Mouse (Mus musculus) hindbrain, embryonic 13.5 days (tissue): Measurements from ENCODE around the gene Rasd1. TPM values are rescaled to one million over a fixed set of nuclear protein-coding genes. Genes with fewer than 3 reads are reported as not detected.

ENCODE experiments used
- ATAC-seq: fragments of 200-750 bp; cut with Nextera tagmentation; 2 replicates; pipeline ENCODE4 v1.8.0; 2017; ENCODE audit warnings: moderate TSS enrichment; ENCODE audit not compliant: low FRiP score
- H3K27ac ChIP-seq: fragments of 300-500 bp; sonication (generic); 2 replicates; pipeline ENCODE4 v1.5.1; 2015; ENCODE audit warnings: inconsistent platforms, mild to moderate bottlenecking, moderate library complexity
- H3K27me3 ChIP-seq: fragments of 300-500 bp; sonication (generic); 2 replicates; pipeline ENCODE4 v1.6.1; 2015; ENCODE audit warnings: mild to moderate bottlenecking, inconsistent platforms
- H3K36me3 ChIP-seq: fragments of 300-500 bp; sonication (generic); 2 replicates; pipeline ENCODE4 v1.6.1; 2015; ENCODE audit warnings: mild to moderate bottlenecking, inconsistent platforms
- H3K4me1 ChIP-seq: fragments of 300-500 bp; sonication (generic); replicated peaks from 2 replicates; pipeline ENCODE4 v1.6.1; 2015; ENCODE audit warnings: inconsistent platforms
- H3K4me2 ChIP-seq: fragments of 300-500 bp; sonication (generic); 2 replicates; pipeline ENCODE4 v1.6.1; 2015; ENCODE audit warnings: inconsistent platforms, mild to moderate bottlenecking, moderate library complexity
- H3K4me3 ChIP-seq: fragments of 300-500 bp; sonication (generic); 2 replicates; pipeline ENCODE4 v1.5.1; 2015; ENCODE audit warnings: mild to moderate bottlenecking, inconsistent platforms
- H3K9ac ChIP-seq: fragments of 300-500 bp; sonication (generic); 2 replicates; pipeline ENCODE4 v1.6.1; 2015; ENCODE audit warnings: mild to moderate bottlenecking, inconsistent platforms
- H3K9me3 ChIP-seq: fragments of 300-500 bp; sonication (generic); 2 replicates; pipeline ENCODE4 v1.6.1; 2016; ENCODE audit warnings: inconsistent platforms
- WGBS: fragments of 180-500 bp; shearing (Covaris S2); methylation state at CpG from one replicate; pipeline ENCODE4 v1.1.7; 2015; 5-methylcytosine and 5-hydroxymethylcytosine counted together
- polyA plus RNA-seq: library from polyadenylated mRNA; unstranded; fragments of >200 nt; fragmentation: Nextera tagmentation; extraction: Ambion mirVana; gene quantifications from 2 replicates; pipeline ENCODE4 v1.2.1, GENCODE M21; 2015

The Rasd1 gene
- polyA plus RNA-seq, 1 experiment from 2014 or later: 0.93 TPM

- no peak for ATAC-seq
- Histone ChIP-seq H3K4me1 (peaks cover 17% of the 10 kb centered on the region), H3K9me3 (no peaks in the 10 kb centered on the region), H3K4me3 (no peak overlapping the region), H3K9ac (no peak overlapping the region), H3K36me3 (no peaks in the 10 kb centered on the region), H3K27me3 (peaks cover 49% of the 10 kb centered on the region), H3K4me2 (no peak overlapping the region), H3K27ac (no peak overlapping the region)
- WGBS: 35% methylated on average over 2 of the region's 2 CpGs
Observed at GRCm38 (mm10) chr11:59971691-59972090, 6.9 kb upstream of the Rasd1 start.

GRCm38 (mm10) chr11:59970780-59971179 is 6.0 kb upstream of the Rasd1 start:
- no peaks in the 10 kb centered on the region for H3K36me3 ChIP-seq
- no peak for ATAC-seq
- H3K4me1 ChIP-seq: peaks cover 24% of the 10 kb centered on the region
- no peak overlapping the region for H3K27ac ChIP-seq
- peaks cover 47% of the 10 kb centered on the region for H3K27me3 ChIP-seq
- H3K4me3 ChIP-seq: no peak overlapping the region
- 83% methylated on average over 5 of the region's 5 CpGs for WGBS
- H3K9me3 ChIP-seq: no peaks in the 10 kb centered on the region
- H3K4me2 ChIP-seq: no peak overlapping the region
- no peak overlapping the region for H3K9ac ChIP-seq

- H3K36me3 ChIP-seq: no peaks in the 10 kb centered on the region
- H3K27ac ChIP-seq: no peak overlapping the region
- H3K9ac ChIP-seq: no peak overlapping the region
- no peak for ATAC-seq
- peaks cover 36% of the 10 kb centered on the region for H3K4me1 ChIP-seq
- H3K9me3 ChIP-seq: no peaks in the 10 kb centered on the region
- peaks cover 64% of the 10 kb centered on the region for H3K27me3 ChIP-seq
- no peak overlapping the region for H3K4me3 ChIP-seq
- 95% methylated on average over 1 of the region's 1 CpGs for WGBS
- no peak overlapping the region for H3K4me2 ChIP-seq
Observed at GRCm38 (mm10) chr11:59967765-59968164, 3.0 kb upstream of the Rasd1 start.

- no peak for ATAC-seq
- H3K27ac ChIP-seq: no peak overlapping the region
- H3K9me3 ChIP-seq: no peaks in the 10 kb centered on the region
- H3K4me2 ChIP-seq: no peak overlapping the region
- 64% methylated on average over 4 of the region's 4 CpGs for WGBS
- no peak overlapping the region for H3K4me3 ChIP-seq
- peaks cover 13% of the 10 kb centered on the region for H3K36me3 ChIP-seq
- H3K9ac ChIP-seq: peak overlapping the region; percentile 39; the same call in 1 of the 2 replicates
- peaks cover 68% of the 10 kb centered on the region for H3K27me3 ChIP-seq
- H3K4me1 ChIP-seq: peaks cover 32% of the 10 kb centered on the region
Observed at GRCm38 (mm10) chr11:59966102-59966483, 1.3 kb upstream of the Rasd1 start.

- peak overlapping the region; percentile 67 for H3K9ac ChIP-seq
- no peaks in the 10 kb centered on the region for H3K9me3 ChIP-seq
- peak overlapping the region; percentile 42 for H3K4me3 ChIP-seq
- H3K27ac ChIP-seq: no peak overlapping the region
- peaks cover 19% of the 10 kb centered on the region for H3K36me3 ChIP-seq
- peaks cover 32% of the 10 kb centered on the region for H3K4me1 ChIP-seq
- peaks cover 68% of the 10 kb centered on the region for H3K27me3 ChIP-seq
- WGBS: 25% methylated on average over 25 of the region's 25 CpGs
- H3K4me2 ChIP-seq: peak overlapping the region; percentile 86
- ATAC-seq: peak; percentile 68
Observed at GRCm38 (mm10) chr11:59965227-59966101, 720 bp upstream of the Rasd1 start.

- peak overlapping the region; percentile 42 for H3K4me3 ChIP-seq
- H3K9ac ChIP-seq: peak overlapping the region; percentile 67
- peaks cover 32% of the 10 kb centered on the region for H3K4me1 ChIP-seq
- ATAC-seq: peak; percentile 27
- WGBS: 3% methylated on average over 33 of the region's 33 CpGs
- peaks cover 20% of the 10 kb centered on the region for H3K36me3 ChIP-seq
- no peaks in the 10 kb centered on the region for H3K9me3 ChIP-seq
- peaks cover 68% of the 10 kb centered on the region for H3K27me3 ChIP-seq
- H3K4me2 ChIP-seq: peak overlapping the region; percentile 86
- H3K27ac ChIP-seq: no peak overlapping the region
Observed at GRCm38 (mm10) chr11:59964163-59964758, 483 bp downstream of the Rasd1 start.

GRCm38 (mm10) chr11:59963364-59964162 is 1.2 kb downstream of the Rasd1 start:
- ATAC-seq: no peak
- H3K4me3 ChIP-seq: peak overlapping the region; percentile 42
- H3K4me2 ChIP-seq: peak overlapping the region; percentile 86
- no peak overlapping the region for H3K27ac ChIP-seq
- no peaks in the 10 kb centered on the region for H3K9me3 ChIP-seq
- WGBS: 5% methylated on average over 34 of the region's 34 CpGs
- H3K9ac ChIP-seq: peak overlapping the region; percentile 67
- H3K27me3 ChIP-seq: peaks cover 63% of the 10 kb centered on the region
- H3K4me1 ChIP-seq: peaks cover 32% of the 10 kb centered on the region
- peaks cover 20% of the 10 kb centered on the region for H3K36me3 ChIP-seq

- peaks cover 32% of the 10 kb centered on the region for H3K4me1 ChIP-seq
- peaks cover 54% of the 10 kb centered on the region for H3K27me3 ChIP-seq
- no peaks in the 10 kb centered on the region for H3K9me3 ChIP-seq
- H3K36me3 ChIP-seq: peaks cover 20% of the 10 kb centered on the region
- no peak overlapping the region for H3K27ac ChIP-seq
- 84% methylated on average over 3 of the region's 3 CpGs for WGBS
- no peak overlapping the region for H3K4me3 ChIP-seq
- no peak for ATAC-seq
- no peak overlapping the region for H3K4me2 ChIP-seq
- no peak overlapping the region for H3K9ac ChIP-seq
Observed at GRCm38 (mm10) chr11:59962590-59962989, 2.2 kb downstream of the Rasd1 start.

- H3K36me3 ChIP-seq: peaks cover 20% of the 10 kb centered on the region
- no peak overlapping the region for H3K9ac ChIP-seq
- WGBS: 90% methylated on average over 9 of the region's 9 CpGs
- H3K4me2 ChIP-seq: no peak overlapping the region
- no peaks in the 10 kb centered on the region for H3K9me3 ChIP-seq
- H3K27ac ChIP-seq: no peak overlapping the region
- ATAC-seq: no peak
- H3K4me3 ChIP-seq: no peak overlapping the region
- peaks cover 46% of the 10 kb centered on the region for H3K27me3 ChIP-seq
- H3K4me1 ChIP-seq: peaks cover 30% of the 10 kb centered on the region
Observed at GRCm38 (mm10) chr11:59961338-59961875, 3.3 kb downstream of the Rasd1 start.

DNA sequence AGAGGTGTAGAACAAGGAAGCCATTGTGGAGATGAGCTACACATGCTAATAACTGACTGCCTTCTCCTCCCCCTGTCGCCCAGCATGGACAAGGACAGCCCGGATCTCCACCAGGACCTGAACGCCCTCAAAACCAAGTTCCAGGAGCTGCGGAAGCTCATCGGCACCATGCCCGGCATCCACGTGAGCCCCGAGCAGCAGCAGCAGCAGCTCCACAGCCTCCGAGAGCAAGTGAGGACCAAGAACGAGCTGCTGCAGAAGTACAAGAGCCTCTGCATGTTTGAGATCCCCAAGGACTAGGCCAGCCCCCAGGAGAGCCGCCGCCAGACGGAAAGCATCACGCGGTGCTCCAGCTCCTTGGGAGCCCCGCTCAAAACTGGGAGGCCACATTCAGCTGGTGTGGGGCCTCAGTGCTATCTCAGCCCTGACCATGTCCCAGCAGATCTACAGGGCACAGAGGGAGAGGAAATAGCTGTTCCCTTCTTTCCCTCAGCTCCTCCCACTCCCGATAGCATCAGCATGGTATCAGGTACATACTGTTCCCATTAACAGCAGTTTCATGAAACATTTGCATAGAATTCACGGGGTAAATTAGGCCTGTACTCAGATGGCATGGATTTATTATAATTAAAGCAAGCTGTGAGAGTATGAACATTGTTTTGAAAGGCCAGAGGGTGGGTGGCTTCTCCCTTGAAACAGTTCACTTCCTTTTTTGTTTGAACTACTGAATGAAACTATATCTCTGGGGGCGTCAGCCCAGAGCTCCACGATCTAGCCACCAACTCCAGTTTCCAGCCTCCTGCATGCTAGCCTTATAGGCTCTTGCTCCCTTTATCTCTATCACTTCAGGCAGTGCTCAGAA is 4.0 kb downstream of the Rasd1 start:
- H3K9ac ChIP-seq: no peak overlapping the region
- H3K36me3 ChIP-seq: peaks cover 20% of the 10 kb centered on the region
- no peak for ATAC-seq
- H3K9me3 ChIP-seq: no peaks in the 10 kb centered on the region
- H3K27ac ChIP-seq: no peak overlapping the region
- 89% methylated on average over 20 of the region's 20 CpGs for whole genome bisulfite sequencing
- no peak overlapping the region for H3K4me3 ChIP-seq
- H3K27me3 ChIP-seq: peaks cover 41% of the 10 kb centered on the region
- H3K4me1 ChIP-seq: peaks cover 25% of the 10 kb centered on the region
- no peak overlapping the region for H3K4me2 ChIP-seq

- Histone ChIP-seq H3K27ac (no peak overlapping the region), H3K4me3 (no peak overlapping the region), H3K36me3 (peaks cover 20% of the 10 kb centered on the region), H3K9ac (no peak overlapping the region), H3K4me2 (no peak overlapping the region), H3K27me3 (peaks cover 29% of the 10 kb centered on the region), H3K9me3 (no peaks in the 10 kb centered on the region), H3K4me1 (peaks cover 12% of the 10 kb centered on the region)
- WGBS: 85% methylated on average over 4 of the region's 4 CpGs
- ATAC-seq: no peak
Observed at GRCm38 (mm10) chr11:59959453-59959852, 5.3 kb downstream of the Rasd1 start.
